Mouse (Mus musculus): Measurements from ENCODE around the gene Gdf11. TPM values are rescaled to one million over a fixed set of nuclear protein-coding genes. Genes with fewer than 3 reads are reported as not detected.

The Gdf11 gene
- polyA plus RNA-seq, 1 experiment from 2014 or later = 5.8 TPM

DNA sequence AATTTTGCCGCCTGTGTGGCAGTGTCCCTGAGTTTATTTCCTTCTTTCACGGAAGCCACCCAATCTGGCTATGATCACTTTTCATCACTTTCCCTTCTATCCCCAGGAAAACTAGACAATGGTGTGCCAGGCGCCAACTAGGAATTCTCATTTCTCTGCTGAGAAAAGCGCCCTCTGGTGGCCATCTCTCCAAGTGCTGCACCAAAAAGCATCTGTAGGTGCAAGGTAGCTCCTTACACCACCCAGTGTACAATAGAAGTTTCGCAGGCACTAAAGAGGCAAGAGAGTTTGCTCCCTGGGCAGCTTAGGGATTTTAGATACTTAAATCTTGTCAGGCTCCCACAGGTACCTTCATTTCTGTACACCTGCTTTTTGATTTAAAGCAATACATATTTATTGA lies 21.7 kb upstream of the Gdf11 start:
- Histone ChIP-seq H3K27ac (ENCODE audit: low read depth, low read length) (no peak overlapping the region; the same call in 1 of the 2 replicates), H3K9ac (ENCODE audit: low read depth, low read length) (no peak overlapping the region; the same call in 1 of the 2 replicates), H3K4me3 (ENCODE audit: low read length) (no peak overlapping the region), H3K4me2 (ENCODE audit: low read length) (no peak overlapping the region), H3K27me3 (replicated peaks; ENCODE audit: control insufficient read depth, insufficient read depth, low read length) (no peaks in the 10 kb centered on the region), H3K4me1 (ENCODE audit: control insufficient read depth, insufficient read depth, low read depth, low read length) (peaks cover 11% of the 10 kb centered on the region), H3K36me3 (ENCODE audit: control insufficient read depth, insufficient read depth, low read length) (no peaks in the 10 kb centered on the region; the same call in 1 of the 2 replicates), H3K9me3 (ENCODE audit: control insufficient read depth, low read length) (no peaks in the 10 kb centered on the region)
- 0 out of 2 replicates have a peak, but pooled peaks have one; percentile 7 for ATAC-seq
- 3% methylated on average over 5 of the region's 5 CpGs for WGBS

GRCm38 (mm10) chr10:128912791-128913190 lies 21.3 kb upstream of the Gdf11 start:
- Histone ChIP-seq H3K27ac (ENCODE audit: low read depth, low read length) (peak overlapping the region; percentile 36; the same call in 1 of the 2 replicates), H3K4me1 (ENCODE audit: control insufficient read depth, insufficient read depth, low read depth, low read length) (peaks cover 10% of the 10 kb centered on the region), H3K9me3 (ENCODE audit: control insufficient read depth, low read length) (no peaks in the 10 kb centered on the region), H3K4me3 (ENCODE audit: low read length) (no peak overlapping the region), H3K9ac (ENCODE audit: low read depth, low read length) (peak overlapping the region; percentile 8; the same call in 1 of the 2 replicates), H3K27me3 (replicated peaks; ENCODE audit: control insufficient read depth, insufficient read depth, low read length) (no peaks in the 10 kb centered on the region), H3K36me3 (ENCODE audit: control insufficient read depth, insufficient read depth, low read length) (no peaks in the 10 kb centered on the region; the same call in 1 of the 2 replicates), H3K4me2 (ENCODE audit: low read length) (no peak overlapping the region)
- ATAC-seq = no peak
- WGBS = 81% methylated on average over 4 of the region's 4 CpGs

GRCm38 (mm10) chr10:128912268-128912667 lies 20.8 kb upstream of the Gdf11 start:
- H3K27ac ChIP-seq (ENCODE audit: low read depth, low read length) = no peak overlapping the region
- H3K4me1 ChIP-seq (ENCODE audit: control insufficient read depth, insufficient read depth, low read depth, low read length) = peaks cover 7% of the 10 kb centered on the region
- H3K9ac ChIP-seq (ENCODE audit: low read depth, low read length) = no peak overlapping the region; the same call in 1 of the 2 replicates
- WGBS = 71% methylated on average over 4 of the region's 4 CpGs
- H3K4me2 ChIP-seq (ENCODE audit: low read length) = no peak overlapping the region
- no peak for ATAC-seq
- H3K4me3 ChIP-seq (ENCODE audit: low read length) = no peak overlapping the region
- H3K36me3 ChIP-seq (ENCODE audit: control insufficient read depth, insufficient read depth, low read length) = no peaks in the 10 kb centered on the region; the same call in 1 of the 2 replicates
- no peaks in the 10 kb centered on the region for H3K9me3 ChIP-seq (ENCODE audit: control insufficient read depth, low read length)
- H3K27me3 ChIP-seq (replicated peaks; ENCODE audit: control insufficient read depth, insufficient read depth, low read length) = no peaks in the 10 kb centered on the region

DNA sequence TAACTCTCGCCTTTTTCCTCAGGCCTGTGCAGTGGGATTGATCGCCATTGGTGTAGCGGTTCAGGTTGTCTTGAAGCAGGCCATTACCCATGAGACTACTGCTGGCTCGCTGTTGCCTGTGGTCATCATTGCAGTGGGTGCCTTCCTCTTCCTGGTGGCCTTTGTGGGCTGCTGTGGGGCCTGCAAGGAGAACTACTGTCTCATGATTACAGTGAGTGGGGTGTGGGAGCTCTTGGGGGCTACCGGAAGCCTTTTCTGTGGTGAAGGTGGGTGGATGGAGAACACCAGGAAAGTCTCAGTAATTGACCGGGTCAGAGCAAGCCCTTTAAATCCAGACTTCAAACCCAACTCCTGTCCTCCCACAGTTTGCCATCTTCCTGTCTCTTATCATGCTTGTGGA lies 19.9 kb upstream of the Gdf11 start:
- WGBS = 90% methylated on average over 6 of the region's 6 CpGs
- ATAC-seq = no peak
- peak overlapping the region; percentile 79 for H3K4me2 ChIP-seq (ENCODE audit: low read length)

GRCm38 (mm10) chr10:128910066-128910841 lies 18.7 kb upstream of the Gdf11 start:
- no peaks in the 10 kb centered on the region for H3K27me3 ChIP-seq (replicated peaks; ENCODE audit: control insufficient read depth, insufficient read depth, low read length)
- peak overlapping the region; percentile 78 for H3K4me3 ChIP-seq (ENCODE audit: low read length)
- H3K36me3 ChIP-seq (ENCODE audit: control insufficient read depth, insufficient read depth, low read length) = no peaks in the 10 kb centered on the region
- peak overlapping the region; percentile 79 for H3K4me2 ChIP-seq (ENCODE audit: low read length)
- H3K9me3 ChIP-seq (ENCODE audit: control insufficient read depth, low read length) = no peaks in the 10 kb centered on the region
- WGBS = 2% methylated on average over 59 of the region's 66 CpGs
- peak overlapping the region; percentile 94 for H3K9ac ChIP-seq (ENCODE audit: low read depth, low read length)
- H3K27ac ChIP-seq (ENCODE audit: low read depth, low read length) = peak overlapping the region; percentile 81
- peak; percentile 48 for ATAC-seq
- peaks cover 7% of the 10 kb centered on the region for H3K4me1 ChIP-seq (ENCODE audit: control insufficient read depth, insufficient read depth, low read depth, low read length)

More for the DNA sequence above, 19.9 kb upstream of the Gdf11 start:
- H3K9ac ChIP-seq (ENCODE audit: low read depth, low read length) = no peak overlapping the region; the same call in 1 of the 2 replicates
- H3K4me3 ChIP-seq (ENCODE audit: low read length) = no peak overlapping the region; the same call in 1 of the 2 replicates
- no peaks in the 10 kb centered on the region for H3K27me3 ChIP-seq (replicated peaks; ENCODE audit: control insufficient read depth, insufficient read depth, low read length)
- H3K27ac ChIP-seq (ENCODE audit: low read depth, low read length) = no peak overlapping the region
- H3K36me3 ChIP-seq (ENCODE audit: control insufficient read depth, insufficient read depth, low read length) = no peaks in the 10 kb centered on the region
- H3K4me1 ChIP-seq (ENCODE audit: control insufficient read depth, insufficient read depth, low read depth, low read length) = peaks cover 7% of the 10 kb centered on the region
- H3K9me3 ChIP-seq (ENCODE audit: control insufficient read depth, low read length) = no peaks in the 10 kb centered on the region

DNA sequence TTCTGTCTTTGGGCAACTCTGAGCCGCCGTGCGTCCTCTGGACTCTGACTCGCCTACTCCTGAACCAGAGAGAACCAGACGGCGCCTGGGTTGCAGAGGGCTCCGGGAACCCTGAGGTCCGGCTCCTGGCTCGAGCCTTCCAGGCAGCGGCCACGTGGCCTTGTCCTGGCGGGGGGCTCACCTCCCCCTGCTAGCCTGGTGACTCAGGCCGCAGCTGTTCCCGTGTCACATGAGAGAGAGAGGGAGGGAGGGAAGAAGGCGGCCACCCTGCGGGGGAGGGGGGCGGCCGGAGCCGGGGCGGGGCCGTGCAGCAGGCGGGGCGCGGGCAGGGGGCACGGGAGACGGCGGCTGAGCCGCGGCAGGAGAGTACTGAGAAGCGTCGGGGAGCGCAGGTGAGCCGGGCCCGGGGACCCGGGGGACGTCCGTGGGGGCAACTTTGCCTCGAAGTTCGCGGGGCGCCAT lies 18.1 kb upstream of the Gdf11 start:
- peak; percentile 71 for ATAC-seq
- peak overlapping the region; percentile 94 for H3K9ac ChIP-seq (ENCODE audit: low read depth, low read length)
- no peaks in the 10 kb centered on the region for H3K9me3 ChIP-seq (ENCODE audit: control insufficient read depth, low read length)
- WGBS = under 1% methylated on average over 27 of the region's 41 CpGs
- H3K4me2 ChIP-seq (ENCODE audit: low read length) = peak overlapping the region; percentile 79
- H3K27ac ChIP-seq (ENCODE audit: low read depth, low read length) = peak overlapping the region; percentile 81
- peak overlapping the region; percentile 78 for H3K4me3 ChIP-seq (ENCODE audit: low read length)
- H3K27me3 ChIP-seq (replicated peaks; ENCODE audit: control insufficient read depth, insufficient read depth, low read length) = no peaks in the 10 kb centered on the region
- peaks cover 7% of the 10 kb centered on the region for H3K4me1 ChIP-seq (ENCODE audit: control insufficient read depth, insufficient read depth, low read depth, low read length)
- H3K36me3 ChIP-seq (ENCODE audit: control insufficient read depth, insufficient read depth, low read length) = no peaks in the 10 kb centered on the region

DNA sequence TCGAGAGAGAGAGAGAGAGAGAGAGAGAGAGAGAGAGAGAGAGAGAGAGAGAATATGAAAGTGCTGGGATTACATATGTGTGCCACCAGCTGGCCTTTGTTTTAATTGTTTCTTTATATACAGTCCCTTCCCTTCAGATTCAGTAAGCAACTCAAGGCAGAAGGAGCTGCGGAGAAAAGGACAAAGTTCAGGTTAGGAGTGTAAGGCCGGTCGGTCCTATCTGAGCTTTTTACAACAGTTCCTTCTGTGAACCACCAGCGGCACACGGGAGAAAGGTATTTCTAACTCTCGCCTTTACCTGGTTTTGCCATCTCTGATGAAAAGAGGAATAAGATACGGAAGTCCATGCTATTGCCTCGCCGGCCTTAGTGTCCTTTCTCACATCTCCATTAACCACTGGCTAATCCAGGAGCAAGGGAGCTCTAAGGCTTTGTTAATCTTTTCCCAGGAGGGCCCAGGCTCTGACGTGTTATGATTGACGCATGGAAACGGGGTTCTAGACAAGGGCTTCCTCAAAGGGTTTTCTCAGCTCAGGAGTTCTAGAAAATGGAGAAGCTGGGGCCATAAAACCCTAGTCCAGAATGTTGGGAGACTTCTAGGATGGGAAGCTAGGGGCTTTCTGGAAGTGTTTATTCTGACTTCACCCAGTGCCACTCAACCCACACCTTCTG lies 17.4 kb upstream of the Gdf11 start:
- no peaks in the 10 kb centered on the region for H3K36me3 ChIP-seq (ENCODE audit: control insufficient read depth, insufficient read depth, low read length)
- H3K27ac ChIP-seq (ENCODE audit: low read depth, low read length) = 0 out of 2 replicates have a peak overlapping the region, but pooled peaks have one; percentile 81
- ATAC-seq = no peak

GRCm38 (mm10) chr10:128904812-128905211 lies 13.3 kb upstream of the Gdf11 start:
- Histone ChIP-seq H3K36me3 (ENCODE audit: control insufficient read depth, insufficient read depth, low read length) (no peaks in the 10 kb centered on the region), H3K4me1 (ENCODE audit: control insufficient read depth, insufficient read depth, low read depth, low read length) (peaks cover 7% of the 10 kb centered on the region), H3K9me3 (ENCODE audit: control insufficient read depth, low read length) (no peaks in the 10 kb centered on the region), H3K27ac (ENCODE audit: low read depth, low read length) (no peak overlapping the region), H3K9ac (ENCODE audit: low read depth, low read length) (no peak overlapping the region), H3K4me2 (ENCODE audit: low read length) (no peak overlapping the region), H3K4me3 (ENCODE audit: low read length) (no peak overlapping the region), H3K27me3 (replicated peaks; ENCODE audit: control insufficient read depth, insufficient read depth, low read length) (no peaks in the 10 kb centered on the region)
- no peak for ATAC-seq
- WGBS = 73% methylated on average over 5 of the region's 5 CpGs

More for the DNA sequence above, 17.4 kb upstream of the Gdf11 start:
- Histone ChIP-seq H3K4me1 (ENCODE audit: control insufficient read depth, insufficient read depth, low read depth, low read length) (peaks cover 7% of the 10 kb centered on the region), H3K9ac (ENCODE audit: low read depth, low read length) (peak overlapping the region; percentile 94), H3K27me3 (replicated peaks; ENCODE audit: control insufficient read depth, insufficient read depth, low read length) (no peaks in the 10 kb centered on the region), H3K4me2 (ENCODE audit: low read length) (peak overlapping the region; percentile 79), H3K9me3 (ENCODE audit: control insufficient read depth, low read length) (no peaks in the 10 kb centered on the region), H3K4me3 (ENCODE audit: low read length) (peak overlapping the region; percentile 78)
- WGBS = 59% methylated on average over 13 of the region's 13 CpGs

All from hindbrain, embryonic 16.5 days (tissue).